Mouse (Mus musculus) bone marrow macrophage, adult 2 months (primary cell): ENCODE measurements around the gene Hpf1. TPM values are rescaled to one million over a fixed set of nuclear protein-coding genes. Genes with fewer than 3 reads are reported as not detected.
A peak's percentile ranks its signal among the peaks of the same experiment; 100 is the strongest.

ENCODE experiments used
- H3K27ac ChIP-seq: 2 replicates; pipeline ENCODE4 v1.5.1; 2012; ENCODE audit warnings: low read depth, low read length; ENCODE audit not compliant: insufficient read depth
- H3K4me1 ChIP-seq: 2 replicates; pipeline ENCODE4 v1.6.1; 2012; ENCODE audit warnings: low read length; ENCODE audit not compliant: control insufficient read depth, insufficient read depth
- H3K4me3 ChIP-seq: 2 replicates; pipeline ENCODE4 v1.5.1; 2012; ENCODE audit warnings: mild to moderate bottlenecking, low read length, moderate library complexity; ENCODE audit not compliant: insufficient read depth
- CTCF ChIP-seq: IDR thresholded peaks from 2 replicates; pipeline ENCODE4 v1.5.1; 2012; ENCODE audit warnings: low read depth, mild to moderate bottlenecking, low read length, moderate library complexity
- POLR2A ChIP-seq: IDR thresholded peaks from 2 replicates; pipeline ENCODE4 v1.6.1; 2012; ENCODE audit warnings: mild to moderate bottlenecking, low read depth, low read length, borderline replicate concordance
- polyA plus RNA-seq: library from polyadenylated mRNA; stranded (reverse); fragments of >200 nt; gene quantifications from 2 replicates; pipeline ENCODE4 v1.2.4, GENCODE M21; 2012; ENCODE audit not compliant: missing spikeins, insufficient read depth, insufficient read length

Hpf1 gene
- polyA plus RNA-seq, 1 experiment = 54.3 TPM

DNA sequence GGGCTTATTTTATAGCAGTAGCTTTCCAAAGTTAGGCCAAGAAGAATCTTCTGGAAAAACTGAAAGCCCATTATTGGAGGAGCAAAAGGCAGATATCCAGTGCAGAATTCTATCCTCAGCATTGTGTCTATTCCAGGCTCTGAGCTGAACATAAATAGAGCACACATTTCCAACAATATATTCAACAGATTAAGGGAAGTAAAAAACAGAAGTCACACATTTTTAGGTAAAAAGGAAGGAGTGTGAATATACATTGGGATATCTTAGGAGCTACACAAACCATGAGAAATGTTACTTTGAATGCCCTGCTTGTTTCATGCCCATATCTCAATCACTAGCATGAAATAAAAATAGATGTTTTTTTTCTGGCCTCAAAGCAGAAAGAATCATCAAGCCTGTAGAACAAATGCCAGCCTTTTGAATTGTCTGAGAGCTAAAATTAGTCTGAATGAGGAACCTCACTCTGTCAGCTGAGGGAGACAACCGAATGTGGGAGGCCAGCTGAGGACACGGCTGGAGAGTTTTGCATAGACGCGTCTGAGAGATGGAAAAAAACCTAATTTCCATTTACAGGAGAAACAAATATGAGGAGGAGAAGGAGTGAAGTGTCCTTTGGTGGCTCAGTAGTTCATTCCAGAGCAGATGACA lies 22.6 kb upstream of the Hpf1 start:
- H3K27ac ChIP-seq = peak overlapping the region; percentile 97
- no peak overlapping the region; the same call in 1 of the 2 replicates for H3K4me3 ChIP-seq
- peaks cover 57% of the 10 kb centered on the region for H3K4me1 ChIP-seq
- TF ChIP-seq CTCF (no peak), POLR2A (no peak)

GRCm38 (mm10) chr8:60868236-60868965 lies 21.8 kb upstream of the Hpf1 start:
- Histone ChIP-seq H3K4me3 (no peak overlapping the region), H3K27ac (peak overlapping the region; percentile 97), H3K4me1 (peaks cover 56% of the 10 kb centered on the region)
- no peak for TF ChIP-seq POLR2A
- TF ChIP-seq CTCF = no peak

DNA sequence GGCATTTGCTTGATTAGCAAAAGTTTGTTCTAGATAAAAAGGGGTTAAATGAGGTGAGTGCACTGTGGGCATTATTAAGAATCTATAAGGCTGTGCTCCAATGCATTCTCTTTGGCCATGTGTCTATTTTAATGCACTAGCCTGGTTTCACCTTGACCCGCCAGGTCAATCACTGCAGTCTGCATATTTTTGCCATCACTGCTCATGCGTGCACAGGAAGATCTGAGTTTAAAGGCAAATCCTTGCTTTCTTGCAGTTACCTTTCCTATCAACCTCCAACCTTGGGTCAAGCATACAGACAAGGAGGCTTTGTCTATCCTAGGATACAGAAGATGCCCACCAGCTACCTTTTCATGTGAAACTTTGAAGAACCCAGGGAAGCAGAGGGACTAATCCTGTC lies 20.5 kb upstream of the Hpf1 start:
- Histone ChIP-seq H3K4me1 (peaks cover 56% of the 10 kb centered on the region), H3K27ac (no peak overlapping the region), H3K4me3 (no peak overlapping the region)
- TF ChIP-seq CTCF (no peak), POLR2A (no peak)

DNA sequence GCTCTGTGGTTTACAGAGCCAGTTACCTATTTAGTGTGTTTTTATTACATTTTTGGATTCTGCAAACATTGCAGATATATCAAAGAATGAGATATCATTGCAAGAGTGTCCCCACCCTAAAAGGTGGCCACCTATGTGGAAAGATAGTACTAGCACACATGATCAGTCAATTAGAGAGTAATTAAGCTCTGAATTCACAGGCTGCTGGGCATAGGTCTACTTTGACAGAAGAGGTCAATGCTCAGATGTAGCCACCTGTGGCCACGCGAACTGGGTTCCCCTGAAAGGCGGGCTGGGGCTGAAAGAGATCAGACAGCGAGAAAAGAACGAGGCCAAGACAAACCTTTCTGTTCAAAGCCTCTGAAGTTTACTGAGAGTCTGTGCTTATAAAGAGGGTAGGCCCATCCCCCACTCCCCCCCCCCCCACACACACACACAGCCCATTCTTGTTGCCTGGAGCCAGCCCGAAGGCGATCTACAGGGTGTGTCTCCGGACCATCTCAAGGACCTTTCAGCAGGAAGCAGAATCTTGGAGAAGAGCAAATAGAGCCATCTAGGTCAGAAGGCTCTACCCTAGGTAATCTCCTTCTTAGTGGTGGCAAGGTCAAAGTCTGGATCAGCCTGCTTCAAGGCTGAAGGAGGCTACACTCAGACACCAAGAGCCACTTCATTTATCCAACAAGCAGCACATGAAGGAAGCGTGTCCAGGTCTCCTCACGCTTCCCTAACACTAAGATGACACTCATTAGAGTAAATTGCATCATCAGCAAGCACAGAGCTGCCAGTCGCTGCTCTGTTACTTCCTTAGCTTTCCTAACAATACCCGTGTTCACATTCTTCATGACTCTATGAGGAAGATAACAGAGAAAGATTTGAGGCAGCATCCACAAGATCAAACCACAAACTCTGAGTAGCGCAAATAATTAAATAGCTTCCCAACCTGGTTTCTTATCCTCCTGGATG lies 19.7 kb upstream of the Hpf1 start:
- peaks cover 56% of the 10 kb centered on the region for H3K4me1 ChIP-seq
- H3K4me3 ChIP-seq = no peak overlapping the region
- peak overlapping the region; percentile 59 for H3K27ac ChIP-seq
- TF ChIP-seq CTCF (no peak), POLR2A (no peak)

DNA sequence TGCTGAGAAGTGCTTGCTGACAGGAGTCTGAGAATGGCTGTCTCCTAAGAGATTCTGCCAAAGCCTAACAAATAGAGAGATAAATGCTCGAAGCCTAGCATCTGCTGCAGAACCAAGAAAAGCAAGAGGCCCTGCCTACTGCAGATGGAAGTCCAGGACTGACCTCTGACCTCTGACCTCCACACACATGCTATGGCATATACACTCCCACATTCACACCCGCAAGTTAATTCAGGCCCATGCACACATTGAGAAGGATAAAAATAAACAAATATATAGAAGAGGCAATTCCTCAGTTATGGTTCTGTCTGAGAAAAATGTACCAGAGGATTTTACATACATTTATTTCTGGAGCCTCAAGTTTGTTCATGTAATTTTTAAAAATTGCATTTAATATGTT lies 11.6 kb upstream of the Hpf1 start:
- Histone ChIP-seq H3K4me3 (no peak overlapping the region), H3K27ac (no peak overlapping the region), H3K4me1 (peaks cover 6% of the 10 kb centered on the region)
- no peak for TF ChIP-seq POLR2A
- no peak for TF ChIP-seq CTCF

GRCm38 (mm10) chr8:60883419-60884137 lies 6.6 kb upstream of the Hpf1 start:
- Histone ChIP-seq H3K4me1 (peaks cover 28% of the 10 kb centered on the region), H3K27ac (peak overlapping the region; percentile 92), H3K4me3 (no peak overlapping the region)
- no peak for TF ChIP-seq CTCF
- TF ChIP-seq POLR2A = no peak

GRCm38 (mm10) chr8:60886736-60887135 lies 3.5 kb upstream of the Hpf1 start:
- Histone ChIP-seq H3K4me1 (peaks cover 39% of the 10 kb centered on the region), H3K4me3 (no peak overlapping the region), H3K27ac (0 out of 2 replicates have a peak overlapping the region, but pooled peaks have one; percentile 4)
- TF ChIP-seq CTCF (no peak), POLR2A (no peak)

DNA sequence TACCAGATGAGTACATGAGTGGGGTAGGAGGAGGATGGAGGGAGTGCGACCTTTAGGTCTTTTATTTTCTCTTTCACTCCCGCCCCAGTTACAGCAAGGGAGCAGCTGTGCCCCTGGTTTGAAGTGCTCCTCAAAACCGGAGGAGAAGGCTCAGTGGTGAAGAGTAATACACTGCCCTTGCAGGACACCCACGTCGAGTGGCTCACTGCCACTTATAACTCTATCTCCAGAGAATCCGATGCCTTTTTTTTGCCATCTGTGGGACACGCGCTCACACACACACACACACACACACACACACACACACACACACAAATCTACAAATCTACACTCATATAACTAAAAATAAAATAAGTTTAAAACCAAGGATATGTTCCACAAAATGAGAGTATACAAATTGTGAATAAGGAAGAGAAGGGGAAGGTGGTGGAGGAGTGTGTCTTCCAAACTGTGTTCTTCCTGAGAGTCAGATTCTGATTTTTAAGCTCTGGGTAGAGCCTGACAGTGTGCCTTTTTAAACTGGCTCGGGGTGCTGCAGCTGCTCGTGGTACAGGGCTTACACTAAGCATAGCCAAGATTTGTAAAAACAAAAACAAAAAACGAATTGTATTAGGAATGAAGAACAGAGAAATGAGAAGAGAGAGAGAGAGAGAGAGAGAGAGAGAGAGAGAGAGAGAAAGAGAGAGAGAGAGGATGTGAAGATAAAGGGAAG lies 931 bp upstream of the Hpf1 start:
- peaks cover 43% of the 10 kb centered on the region for H3K4me1 ChIP-seq
- H3K4me3 ChIP-seq = no peak overlapping the region
- no peak for TF ChIP-seq CTCF
- TF ChIP-seq POLR2A = no peak
- H3K27ac ChIP-seq = no peak overlapping the region
